Mouse (Mus musculus): ENCODE measurements around the gene Taldo1. TPM values are rescaled to one million over a fixed set of nuclear protein-coding genes. Genes with fewer than 3 reads are reported as not detected.
A peak's percentile ranks its signal among the peaks of the same experiment; 100 is the strongest.

The Taldo1 gene
- polyA plus RNA-seq, 1 experiment = 210 TPM

DNA sequence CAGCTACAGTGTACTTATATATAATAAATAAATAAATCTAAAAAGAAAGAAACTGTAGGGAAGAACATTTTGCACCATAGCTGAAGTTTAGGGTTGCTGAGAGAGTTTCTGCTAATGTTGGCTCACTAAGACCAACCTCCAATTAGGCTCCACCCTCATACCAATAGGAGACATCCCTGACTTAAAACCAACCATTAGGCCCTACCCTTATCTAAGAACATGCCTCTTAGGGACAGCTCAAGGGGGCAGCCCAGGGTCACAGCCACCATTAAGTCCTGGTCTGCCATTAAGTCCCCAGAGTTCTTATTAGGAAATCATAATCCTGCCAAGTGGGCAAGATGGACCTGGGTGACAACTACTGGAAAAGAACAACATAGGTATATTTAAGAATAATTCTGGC is 17.6 kb upstream of the Taldo1 start:
- TF ChIP-seq EP300 (IDR thresholded peaks at IDR 0.05; ENCODE audit: insufficient read depth, low read depth, low read length) (no peak), CTCF (IDR thresholded peaks at IDR 0.05; ENCODE audit: low read depth, low read length) (no peak), POLR2A (IDR thresholded peaks at IDR 0.05; ENCODE audit: insufficient read depth, low read length) (no peak)

GRCm38 (mm10) chr7:141379584-141379983 is 12.4 kb upstream of the Taldo1 start:
- Histone ChIP-seq H3K27ac (ENCODE audit: insufficient read depth, low read length) (peak overlapping the region; percentile 37; the same call in 1 of the 2 replicates), H3K4me3 (ENCODE audit: low read depth, low read length) (no peak overlapping the region), H3K9me3 (replicated peaks; ENCODE audit: control insufficient read depth, insufficient read depth, low read length, poor library complexity, severe bottlenecking) (no peaks in the 10 kb centered on the region), H3K4me1 (ENCODE audit: control insufficient read depth, insufficient read depth, low read length) (peaks cover 2% of the 10 kb centered on the region), H3K36me3 (ENCODE audit: control insufficient read depth, insufficient read depth, low read length, poor library complexity, severe bottlenecking) (no peaks in the 10 kb centered on the region), H3K27me3 (ENCODE audit: control insufficient read depth, insufficient read depth, low read length, poor library complexity, severe bottlenecking) (no peaks in the 10 kb centered on the region), H3K9ac (ENCODE audit: low read depth, poor library complexity, severe bottlenecking) (no peak overlapping the region)
- TF ChIP-seq EP300 (IDR thresholded peaks at IDR 0.05; ENCODE audit: insufficient read depth, low read depth, low read length) (no peak), CTCF (IDR thresholded peaks at IDR 0.05; ENCODE audit: low read depth, low read length) (no peak), POLR2A (IDR thresholded peaks at IDR 0.05; ENCODE audit: insufficient read depth, low read length) (no peak)

More for the DNA sequence above, 17.6 kb upstream of the Taldo1 start:
- H3K27ac ChIP-seq (ENCODE audit: insufficient read depth, low read length) = no peak overlapping the region
- no peaks in the 10 kb centered on the region for H3K4me1 ChIP-seq (ENCODE audit: control insufficient read depth, insufficient read depth, low read length)
- no peak overlapping the region for H3K4me3 ChIP-seq (ENCODE audit: low read depth, low read length)
- H3K36me3 ChIP-seq (ENCODE audit: control insufficient read depth, insufficient read depth, low read length, poor library complexity, severe bottlenecking) = no peaks in the 10 kb centered on the region
- no peak overlapping the region for H3K9ac ChIP-seq (ENCODE audit: low read depth, poor library complexity, severe bottlenecking)
- no peaks in the 10 kb centered on the region for H3K9me3 ChIP-seq (replicated peaks; ENCODE audit: control insufficient read depth, insufficient read depth, low read length, poor library complexity, severe bottlenecking)
- no peaks in the 10 kb centered on the region for H3K27me3 ChIP-seq (ENCODE audit: control insufficient read depth, insufficient read depth, low read length, poor library complexity, severe bottlenecking)

- H3K9me3 ChIP-seq (replicated peaks; ENCODE audit: control insufficient read depth, insufficient read depth, low read length, poor library complexity, severe bottlenecking) = no peaks in the 10 kb centered on the region
- H3K4me3 ChIP-seq (ENCODE audit: low read depth, low read length) = no peak overlapping the region
- H3K36me3 ChIP-seq (ENCODE audit: control insufficient read depth, insufficient read depth, low read length, poor library complexity, severe bottlenecking) = no peaks in the 10 kb centered on the region
- no peak overlapping the region for H3K27ac ChIP-seq (ENCODE audit: insufficient read depth, low read length)
- peaks cover 2% of the 10 kb centered on the region for H3K4me1 ChIP-seq (ENCODE audit: control insufficient read depth, insufficient read depth, low read length)
- H3K9ac ChIP-seq (ENCODE audit: low read depth, poor library complexity, severe bottlenecking) = no peak overlapping the region
- no peaks in the 10 kb centered on the region for H3K27me3 ChIP-seq (ENCODE audit: control insufficient read depth, insufficient read depth, low read length, poor library complexity, severe bottlenecking)
- TF ChIP-seq POLR2A (IDR thresholded peaks at IDR 0.05; ENCODE audit: insufficient read depth, low read length) (no peak), CTCF (IDR thresholded peaks at IDR 0.05; ENCODE audit: low read depth, low read length) (no peak), EP300 (IDR thresholded peaks at IDR 0.05; ENCODE audit: insufficient read depth, low read depth, low read length) (no peak)
These were observed 10.7 kb upstream of the Taldo1 start for GRCm38 (mm10) chr7:141381068-141381835.

DNA sequence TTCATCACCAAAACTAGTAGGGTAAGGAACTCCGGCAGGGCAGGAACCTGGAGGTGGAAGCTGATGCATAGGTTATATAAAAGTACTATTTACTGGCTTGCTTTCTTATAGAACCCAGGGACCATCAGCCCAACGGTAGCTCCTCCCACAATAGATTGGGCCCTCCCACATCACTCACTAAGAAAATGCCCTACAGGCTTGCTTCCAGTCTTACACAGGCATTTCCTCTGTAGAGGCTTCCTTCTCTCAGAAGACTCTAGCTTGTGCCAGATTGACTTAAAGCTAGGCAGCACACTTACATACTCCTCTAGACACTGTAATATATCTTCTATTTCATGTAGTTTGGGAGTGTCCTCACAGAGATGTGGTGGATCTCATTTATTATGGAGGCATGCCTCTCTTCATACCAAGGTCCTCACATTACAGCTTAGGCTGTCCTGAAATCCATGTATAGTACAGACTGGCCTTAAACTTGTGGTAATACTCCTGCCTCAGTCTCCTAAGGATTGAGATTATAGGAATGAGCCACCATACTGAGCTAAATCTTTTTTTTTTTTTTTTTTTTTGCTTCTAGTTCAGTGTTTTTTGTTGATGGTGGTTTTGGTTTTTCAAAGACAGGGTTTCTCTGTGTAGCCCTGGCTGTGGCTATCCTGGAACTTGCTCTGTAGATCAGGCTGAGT is 4.1 kb upstream of the Taldo1 start:
- H3K27me3 ChIP-seq (ENCODE audit: control insufficient read depth, insufficient read depth, low read length, poor library complexity, severe bottlenecking) = no peaks in the 10 kb centered on the region

DNA sequence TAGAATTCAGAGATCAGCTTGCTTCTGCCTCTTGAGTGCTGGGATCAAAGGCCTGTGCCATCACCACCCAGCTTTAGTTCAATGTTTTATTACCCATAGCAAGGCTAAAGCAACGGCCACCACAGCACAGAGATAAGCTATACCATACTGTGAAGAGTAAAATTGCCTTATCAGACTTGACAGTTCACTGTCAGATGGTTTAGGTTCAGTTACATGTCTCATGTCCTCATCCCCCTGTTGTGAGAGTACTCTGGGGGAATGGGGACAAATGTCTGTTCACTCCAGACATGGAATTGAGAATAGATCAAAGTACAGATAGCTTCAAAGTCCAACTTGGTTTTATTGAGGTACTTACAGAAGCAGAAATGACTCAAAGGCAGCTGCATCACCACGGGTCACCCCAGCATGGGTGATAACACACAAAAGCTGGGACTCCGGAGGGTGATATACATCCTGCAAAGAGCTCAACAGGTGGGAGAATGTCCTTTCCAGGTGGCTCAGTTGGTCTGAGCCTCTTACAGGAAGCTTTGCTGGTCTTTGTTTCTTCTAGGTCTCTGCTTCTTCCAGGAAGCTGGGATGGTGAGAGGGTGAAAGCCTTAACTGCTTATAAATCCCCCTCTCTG is 3.4 kb upstream of the Taldo1 start:
- no peak overlapping the region for H3K9ac ChIP-seq (ENCODE audit: low read depth, poor library complexity, severe bottlenecking)
- no peak overlapping the region for H3K27ac ChIP-seq (ENCODE audit: insufficient read depth, low read length)
- TF ChIP-seq POLR2A (IDR thresholded peaks at IDR 0.05; ENCODE audit: insufficient read depth, low read length) (no peak), EP300 (IDR thresholded peaks at IDR 0.05; ENCODE audit: insufficient read depth, low read depth, low read length) (no peak), CTCF (IDR thresholded peaks at IDR 0.05; ENCODE audit: low read depth, low read length) (no peak)
- peaks cover 2% of the 10 kb centered on the region for H3K4me1 ChIP-seq (ENCODE audit: control insufficient read depth, insufficient read depth, low read length)
- no peaks in the 10 kb centered on the region for H3K9me3 ChIP-seq (replicated peaks; ENCODE audit: control insufficient read depth, insufficient read depth, low read length, poor library complexity, severe bottlenecking)
- H3K27me3 ChIP-seq (ENCODE audit: control insufficient read depth, insufficient read depth, low read length, poor library complexity, severe bottlenecking) = no peaks in the 10 kb centered on the region
- no peak overlapping the region for H3K4me3 ChIP-seq (ENCODE audit: low read depth, low read length)
- no peaks in the 10 kb centered on the region for H3K36me3 ChIP-seq (ENCODE audit: control insufficient read depth, insufficient read depth, low read length, poor library complexity, severe bottlenecking)

More for the DNA sequence above, 4.1 kb upstream of the Taldo1 start:
- TF ChIP-seq EP300 (IDR thresholded peaks at IDR 0.05; ENCODE audit: insufficient read depth, low read depth, low read length) (no peak), CTCF (IDR thresholded peaks at IDR 0.05; ENCODE audit: low read depth, low read length) (no peak), POLR2A (IDR thresholded peaks at IDR 0.05; ENCODE audit: insufficient read depth, low read length) (no peak)
- Histone ChIP-seq H3K4me1 (ENCODE audit: control insufficient read depth, insufficient read depth, low read length) (no peaks in the 10 kb centered on the region), H3K36me3 (ENCODE audit: control insufficient read depth, insufficient read depth, low read length, poor library complexity, severe bottlenecking) (no peaks in the 10 kb centered on the region), H3K9me3 (replicated peaks; ENCODE audit: control insufficient read depth, insufficient read depth, low read length, poor library complexity, severe bottlenecking) (no peaks in the 10 kb centered on the region), H3K4me3 (ENCODE audit: low read depth, low read length) (no peak overlapping the region), H3K27ac (ENCODE audit: insufficient read depth, low read length) (no peak overlapping the region), H3K9ac (ENCODE audit: low read depth, poor library complexity, severe bottlenecking) (no peak overlapping the region)
